Mouse (Mus musculus) adrenal gland, postnatal 25 days (tissue): ENCODE measurements at regions not wholly inside any gene's neighbourhood (a gene's known extent, or its start where the extent isn't known, plus 50 kb on each side); places are given as distances from the start of the nearest gene placed in this dataset.

Experiments used
- DNase-seq: peaks from one replicate; pipeline ENCODE4 v3.0.0; 2021; ENCODE audit warnings: mixed read lengths

GRCm38 (mm10) chr14:64511300-64511699 is 407.2 kb downstream of the Prss52 start:
- no peak for DNase-seq

- no peak for DNase-seq
Observed at GRCm38 (mm10) chr14:64512726-64513125, 408.6 kb downstream of the Prss52 start.

GRCm38 (mm10) chr14:64517584-64518195 is 413.6 kb downstream of the Prss52 start:
- no peak for DNase-seq

DNA sequence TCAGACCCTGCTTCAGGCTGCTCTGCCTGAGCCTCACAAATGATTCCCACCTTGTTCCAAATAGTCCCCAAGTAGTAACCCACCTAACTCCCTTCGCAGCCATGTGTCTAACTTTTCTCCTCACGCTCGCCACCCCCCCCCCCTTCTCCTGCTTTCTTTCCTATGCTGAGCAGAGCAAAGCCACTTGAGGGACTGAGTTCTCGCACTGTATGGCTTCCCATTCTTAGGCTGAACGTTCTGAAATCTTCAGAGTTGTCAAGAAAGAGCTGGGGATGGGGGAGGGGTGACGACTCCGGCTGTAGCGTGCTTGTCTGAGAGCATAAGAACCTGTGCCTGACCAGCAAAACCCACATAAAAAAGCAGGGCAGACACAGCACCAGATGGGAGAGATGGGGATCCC is 420.6 kb downstream of the Prss52 start:
- DNase-seq, result no peak

DNA sequence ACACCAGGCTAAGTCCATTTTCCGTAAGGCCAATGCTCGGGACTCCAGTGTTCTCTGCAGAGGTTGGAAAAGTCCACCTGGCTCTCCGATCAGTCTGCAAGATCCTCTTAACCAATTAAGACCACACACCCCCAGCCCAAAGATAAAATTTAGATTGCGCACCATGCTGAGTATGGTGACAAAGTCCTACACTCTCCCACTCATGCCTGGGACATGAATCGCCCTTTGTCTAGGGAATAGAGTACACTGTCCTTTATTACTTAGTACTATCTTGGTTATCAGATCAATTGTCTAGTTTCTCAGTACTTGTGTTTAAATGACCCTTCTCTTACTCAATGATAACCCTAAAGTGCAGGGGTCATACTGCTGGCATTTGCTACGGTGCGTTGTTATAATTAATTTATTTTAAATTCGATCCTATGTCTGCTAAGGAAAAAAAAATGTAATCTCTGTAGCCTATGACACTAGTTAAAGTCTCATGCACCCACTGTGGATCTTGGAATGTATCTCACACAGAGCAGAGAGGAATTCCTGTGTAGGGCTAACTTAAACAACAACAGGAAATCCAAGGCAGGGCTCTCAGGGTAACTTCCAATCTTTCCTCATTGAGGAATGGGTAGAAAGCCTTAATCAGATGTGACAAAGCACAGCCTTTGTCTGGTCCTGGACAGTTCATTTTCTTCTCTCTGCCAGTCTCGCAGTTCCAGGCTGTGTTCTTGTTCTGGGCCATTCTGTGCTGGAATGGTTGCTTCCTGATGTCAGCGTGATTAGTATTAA is 421.4 kb downstream of the Prss52 start:
- no peak for DNase-seq

- DNase-seq, result no peak
Observed at GRCm38 (mm10) chr14:64530541-64530940, 426.5 kb downstream of the Prss52 start.

- no peak for DNase-seq
Observed at GRCm38 (mm10) chr14:64531221-64531949, 427.3 kb downstream of the Prss52 start.

DNA sequence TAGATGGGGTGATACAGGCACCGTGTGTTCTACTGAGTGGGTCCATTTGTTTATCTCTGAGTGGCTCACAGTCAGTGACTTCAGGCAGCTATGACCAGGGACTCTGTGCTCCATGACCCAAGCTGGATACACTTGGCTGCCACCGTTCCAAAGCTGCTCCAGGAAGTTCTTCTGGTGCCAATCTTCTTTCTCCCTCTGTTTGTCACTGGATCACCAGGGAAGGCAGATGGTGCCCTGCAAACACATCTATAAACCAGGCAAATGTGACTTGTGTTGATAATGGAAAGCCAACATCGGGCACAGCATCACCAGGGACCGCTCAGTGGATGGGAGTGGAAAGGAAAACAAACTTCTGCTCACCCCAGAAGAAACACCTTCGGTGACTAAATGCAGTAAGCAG is 428.3 kb downstream of the Prss52 start:
- no peak for DNase-seq

- no peak for DNase-seq
Observed at GRCm38 (mm10) chr14:64533591-64534151, 429.6 kb downstream of the Prss52 start.

GRCm38 (mm10) chr14:64534194-64534593 is 430.1 kb downstream of the Prss52 start:
- DNase-seq, result no peak

DNA sequence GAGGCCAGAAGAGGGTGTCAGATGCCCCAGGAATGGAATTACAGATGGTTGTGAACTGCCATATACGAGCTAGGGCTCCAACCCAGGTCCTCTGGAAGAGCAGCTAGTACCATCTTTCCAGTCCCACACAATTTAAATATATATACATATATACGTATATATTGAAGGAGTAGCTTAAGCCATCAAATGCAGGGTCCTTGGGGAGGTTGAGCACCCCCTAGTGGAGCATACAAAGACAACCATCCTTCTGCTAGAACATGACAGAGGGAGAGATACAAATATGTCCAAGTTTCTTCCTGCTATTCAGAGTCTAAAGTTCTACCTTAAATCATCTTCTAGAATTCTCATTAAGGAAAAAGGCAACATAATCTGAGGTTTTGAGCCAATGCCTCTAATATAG is 435.4 kb downstream of the Prss52 start:
- DNase-seq, result no peak

DNA sequence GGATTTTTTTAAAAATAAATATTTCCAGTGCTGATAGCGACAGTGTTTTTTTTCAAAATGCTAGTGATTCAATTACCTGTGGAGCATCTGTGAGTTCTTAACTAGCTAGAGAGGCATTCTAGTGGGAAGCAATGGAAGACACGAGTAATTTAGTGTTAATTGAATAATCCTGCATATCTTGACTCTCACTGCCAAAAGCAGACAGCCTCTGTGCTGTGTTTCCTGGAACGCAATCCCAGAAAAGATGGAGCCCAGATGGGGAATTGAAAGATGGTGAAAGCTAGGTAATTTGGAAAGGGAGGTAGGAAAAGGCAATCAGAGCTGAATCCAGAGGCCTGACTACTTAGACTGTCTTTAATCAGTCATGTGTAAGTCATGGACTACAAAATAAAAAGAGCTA is 441.0 kb downstream of the Prss52 start:
- no peak for DNase-seq

- DNase-seq, result peak; percentile 72
Observed at GRCm38 (mm10) chr14:64546787-64547186, 442.7 kb downstream of the Prss52 start.

DNA sequence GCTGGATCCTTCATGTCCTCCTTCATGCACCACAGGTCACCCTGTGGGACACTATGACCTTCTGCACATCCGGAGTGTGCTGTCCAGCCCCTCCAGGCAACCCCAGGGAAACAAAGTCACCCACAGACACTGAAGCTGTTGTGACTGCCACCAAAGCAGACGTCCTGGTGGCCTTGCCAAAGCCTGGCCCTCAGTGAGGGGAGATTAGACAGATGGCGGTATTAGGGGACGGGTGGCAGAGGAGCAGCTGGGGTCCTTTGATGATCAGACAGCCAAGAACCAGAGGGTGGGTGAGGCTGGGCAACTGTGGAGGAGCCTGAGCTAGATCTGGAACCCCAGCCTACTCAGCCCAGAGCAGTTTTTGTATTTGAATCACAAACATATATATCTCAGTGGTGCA is 448.9 kb downstream of the Prss52 start:
- no peak for DNase-seq

- no peak for DNase-seq
Observed at GRCm38 (mm10) chr14:64556042-64556441, 452.0 kb downstream of the Prss52 start.

DNA sequence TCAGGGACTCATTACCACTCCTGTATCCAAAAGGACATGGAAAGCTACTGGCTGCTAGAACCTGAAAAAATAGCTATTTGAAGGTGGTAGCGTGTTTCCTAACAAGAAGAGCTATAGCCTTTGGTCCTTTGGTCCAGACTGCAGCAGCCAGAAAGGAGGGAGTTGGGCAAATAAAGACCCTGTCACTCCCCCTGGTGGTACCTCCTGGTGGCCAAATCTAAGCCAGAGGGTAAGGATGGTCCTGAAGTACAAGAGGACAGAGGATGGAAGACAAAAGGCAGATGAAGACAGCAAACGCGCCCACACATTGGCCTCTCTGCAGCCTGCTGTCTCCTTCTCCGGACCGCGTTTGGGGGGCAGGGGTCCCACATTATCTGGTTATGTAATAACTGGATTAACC is 453.4 kb downstream of the Prss52 start:
- DNase-seq, result no peak

GRCm38 (mm10) chr14:64568689-64569088 is 464.6 kb downstream of the Prss52 start:
- DNase-seq, result peak; percentile 42

DNA sequence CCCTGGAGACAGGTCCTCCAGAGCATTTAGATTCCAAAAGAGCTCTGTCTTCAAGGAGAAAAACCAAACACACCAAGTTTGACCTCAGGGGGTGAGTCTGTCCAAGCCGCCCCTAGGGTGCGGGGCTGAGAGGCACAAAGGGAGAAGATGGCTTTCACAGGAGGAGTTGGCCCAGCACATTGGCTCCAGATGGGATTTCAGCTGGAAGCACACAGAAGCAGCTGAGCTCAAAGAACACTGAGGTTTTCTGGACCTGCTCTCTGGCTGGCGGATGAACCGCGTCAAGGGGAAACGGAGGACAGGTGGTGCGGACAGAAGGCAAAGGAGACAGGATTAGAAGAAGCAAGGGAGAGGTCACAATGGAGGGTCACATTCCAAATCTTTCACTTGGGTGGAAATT is 466.9 kb downstream of the Prss52 start:
- no peak for DNase-seq

DNA sequence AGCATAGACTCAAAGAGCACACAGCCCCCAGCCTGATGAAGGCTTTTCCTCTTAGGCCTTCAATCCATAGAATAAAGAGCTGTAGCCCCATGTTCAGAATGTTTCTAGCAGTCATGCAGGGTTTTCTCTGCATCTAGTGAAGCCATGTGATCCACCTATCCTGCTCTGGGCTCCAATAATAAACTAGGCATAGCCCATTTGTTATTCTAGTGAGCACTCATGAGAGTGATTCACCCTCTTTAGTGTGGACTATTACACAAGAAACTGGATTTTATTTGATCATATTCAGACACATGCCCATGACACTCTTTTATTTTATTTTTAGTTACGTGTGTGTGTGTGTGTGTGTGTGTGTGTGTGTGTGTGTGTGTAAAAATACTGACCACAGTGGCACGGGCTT is 468.7 kb downstream of the Prss52 start:
- no peak for DNase-seq

GRCm38 (mm10) chr14:64573773-64574172 is 469.7 kb downstream of the Prss52 start:
- DNase-seq, result no peak

- no peak for DNase-seq
Observed at GRCm38 (mm10) chr14:64574277-64574676, 470.2 kb downstream of the Prss52 start.

GRCm38 (mm10) chr14:64574773-64575172 is 470.7 kb downstream of the Prss52 start:
- DNase-seq, result no peak

GRCm38 (mm10) chr14:64575954-64576353 is 471.9 kb downstream of the Prss52 start:
- no peak for DNase-seq
